In the genomic region with DNA sequence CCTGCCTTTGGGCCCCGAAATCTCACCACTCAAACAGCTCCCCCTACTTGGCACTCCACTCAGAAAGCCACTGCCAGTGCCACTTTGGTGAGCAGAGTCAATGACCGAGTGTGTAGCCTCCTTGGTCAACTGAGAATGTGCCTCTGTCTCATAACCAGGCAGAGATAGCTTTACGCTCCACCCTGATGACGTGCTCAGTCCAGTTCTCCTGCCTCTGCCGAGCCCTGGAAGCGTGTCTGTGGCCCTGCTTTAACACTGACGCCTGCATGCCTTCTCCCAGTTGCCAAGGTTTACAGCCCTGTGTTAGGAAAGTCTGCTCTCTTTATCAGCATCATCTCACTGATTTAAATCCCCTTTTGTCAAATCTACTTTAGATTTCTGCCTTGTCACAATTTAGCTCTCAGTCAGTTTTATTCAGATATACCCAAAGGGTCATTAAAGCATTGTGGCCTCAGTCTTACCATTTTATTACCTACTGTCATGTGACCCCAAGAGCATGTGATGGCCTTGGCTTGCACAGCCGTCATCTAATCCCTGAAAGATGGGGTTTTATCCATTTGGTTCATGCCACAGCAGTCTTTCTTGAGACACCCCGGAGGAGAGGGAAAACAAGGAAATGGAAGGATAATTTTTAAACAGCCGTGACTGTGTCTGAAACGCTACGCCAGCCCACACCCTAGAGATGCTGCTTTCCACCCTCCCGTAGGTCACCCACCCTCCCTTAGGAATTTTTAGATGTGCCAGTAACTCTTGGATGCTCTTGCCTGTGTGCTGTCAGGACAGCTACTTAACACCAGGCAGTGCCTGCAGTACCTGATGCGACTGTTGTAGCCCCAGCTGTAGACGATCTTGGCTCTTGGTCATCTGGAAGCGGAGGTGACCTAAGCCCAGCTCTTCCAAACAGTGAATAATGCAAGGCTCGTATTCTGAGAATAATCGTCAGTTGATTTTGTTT, we compare ENCODE assay signal across 18 mouse cellular contexts.
DNase-seq lines count a peak whose midpoint lies in the region; ATAC-seq lines count a peak whose summit lies in the region.
"Had no signal": no experiment of that assay in that cellular context is flagged by ENCODE, and none has a peak within 500 bp of the region (broad histone marks: within the 10 kb centered on the region; RNA-seq: fewer than 3 reads in every experiment).

No protein-coding gene starts in this region.

- no peak overlapping the region for H3K4me3 ChIP-seq in heart, embryonic 11.5 days (ENCODE audit: low read depth, low read length)
- H3K4me3 ChIP-seq in intestine, embryonic 16.5 days (ENCODE audit: low read length) = no peak overlapping the region
- no peak overlapping the region for H3K4me3 ChIP-seq in midbrain, embryonic 15.5 days
- H3K4me3 ChIP-seq: heart, embryonic 13.5 days; hindbrain, embryonic 15.5 days; kidney, embryonic 15.5 days; midbrain, embryonic 13.5 days had no signal

- 55% methylated on average over 18 of the region's 18 CpGs for WGBS in heart, embryonic 11.5 days (ENCODE audit: insufficient replicate concordance)
- WGBS in intestine, embryonic 16.5 days = 48% methylated on average over 18 of the region's 18 CpGs
- 74% methylated on average over 18 of the region's 18 CpGs for WGBS in midbrain, embryonic 15.5 days

- H3K9me3 ChIP-seq in heart, embryonic 11.5 days (replicated peaks; ENCODE audit: control insufficient read depth, low read length) = no peaks in the 10 kb centered on the region
- H3K9me3 ChIP-seq in intestine, embryonic 16.5 days (ENCODE audit: control insufficient read depth, low read length) = no peaks in the 10 kb centered on the region
- no peaks in the 10 kb centered on the region for H3K9me3 ChIP-seq in midbrain, embryonic 15.5 days
- H3K9me3 ChIP-seq: G1E; heart, embryonic 13.5 days; hindbrain, embryonic 15.5 days; kidney, embryonic 15.5 days; midbrain, embryonic 13.5 days had no signal

- H3K9ac ChIP-seq in heart, embryonic 11.5 days (ENCODE audit: low read depth, low read length) = no peak overlapping the region
- H3K9ac ChIP-seq in intestine, embryonic 16.5 days (ENCODE audit: low read depth, low read length) = no peak overlapping the region
- H3K9ac ChIP-seq in midbrain, embryonic 15.5 days = no peak overlapping the region
- H3K9ac ChIP-seq: forebrain, postnatal 0 days; heart, embryonic 13.5 days; hindbrain, embryonic 15.5 days; kidney, embryonic 15.5 days; midbrain, embryonic 13.5 days had no signal

- H3K4me1 ChIP-seq in heart, embryonic 11.5 days (ENCODE audit: control insufficient read depth, insufficient read depth, low read length) = 0 out of 2 replicates have a peak, but pooled peaks cover 5% of the 10 kb centered on the region
- peaks cover 13% of the 10 kb centered on the region; the same call in 1 of the 2 replicates for H3K4me1 ChIP-seq in intestine, embryonic 16.5 days (ENCODE audit: control insufficient read depth, insufficient read depth, low read length)
- peaks cover 3% of the 10 kb centered on the region; the same call in 1 of the 2 replicates for H3K4me1 ChIP-seq in midbrain, embryonic 15.5 days

- no peak for ATAC-seq in heart, embryonic 11.5 days (replicated peaks; ENCODE audit: insufficient number of reproducible peaks, low FRiP score, low TSS enrichment)
- ATAC-seq in intestine, embryonic 16.5 days = peak; percentile 84
- no peak for ATAC-seq in midbrain, embryonic 15.5 days (replicated peaks)
- ATAC-seq in megakaryocyte-erythroid progenitor cell, adult 5-6 weeks (replicated peaks; ENCODE audit: low FRiP score, low TSS enrichment, poor library complexity, severe bottlenecking) = no peak
- ATAC-seq: forebrain, postnatal 0 days; lung, postnatal 0 days; midbrain, embryonic 13.5 days had no signal

- no peak overlapping the region for H3K27ac ChIP-seq in heart, embryonic 11.5 days (ENCODE audit: low read depth, low read length)
- peak overlapping the region; percentile 22; the same call in 1 of the 2 replicates for H3K27ac ChIP-seq in intestine, embryonic 16.5 days (ENCODE audit: low read length)
- no peak overlapping the region for H3K27ac ChIP-seq in midbrain, embryonic 15.5 days
- H3K27ac ChIP-seq: heart, embryonic 13.5 days; hindbrain, embryonic 15.5 days; kidney, embryonic 15.5 days; midbrain, embryonic 13.5 days had no signal

- H3K27me3 ChIP-seq in heart, embryonic 11.5 days (ENCODE audit: control insufficient read depth, insufficient read depth, low read length) = peaks cover 3% of the 10 kb centered on the region; the same call in 1 of the 2 replicates
- H3K27me3 ChIP-seq in intestine, embryonic 16.5 days (replicated peaks; ENCODE audit: control insufficient read depth, insufficient read depth, low read length) = no peaks in the 10 kb centered on the region
- H3K27me3 ChIP-seq in midbrain, embryonic 15.5 days (replicated peaks) = 0 out of 2 replicates have a peak, but pooled peaks cover 7% of the 10 kb centered on the region

- peak; percentile 41 to 42 for DNase-seq in heart, adult 18-20 months
- DNase-seq in MN1 (ENCODE audit: low spot score) = peak; percentile 23
- peak; percentile 38 for DNase-seq in gastrocnemius, postnatal 25 days
- no peak for DNase-seq in lung, postnatal 25 days (ENCODE audit: low spot score)
- DNase-seq: cerebellum, adult 11 months; forebrain, postnatal 0 days; liver; thymus, postnatal 25 days had no signal

- no peak overlapping the region for H3K4me2 ChIP-seq in heart, embryonic 11.5 days
- H3K4me2 ChIP-seq in intestine, embryonic 16.5 days (ENCODE audit: low read depth, low read length) = no peak overlapping the region; the same call in 1 of the 2 replicates
- H3K4me2 ChIP-seq in midbrain, embryonic 15.5 days = no peak overlapping the region
- H3K4me2 ChIP-seq: heart, embryonic 13.5 days; hindbrain, embryonic 15.5 days; kidney, embryonic 15.5 days; midbrain, embryonic 13.5 days had no signal

- no peaks in the 10 kb centered on the region for H3K36me3 ChIP-seq in heart, embryonic 11.5 days (ENCODE audit: control insufficient read depth, insufficient read depth, low read length)
- no peaks in the 10 kb centered on the region for H3K36me3 ChIP-seq in intestine, embryonic 16.5 days (ENCODE audit: control insufficient read depth, insufficient read depth, low read length)
- no peaks in the 10 kb centered on the region for H3K36me3 ChIP-seq in midbrain, embryonic 15.5 days (replicated peaks)
- H3K36me3 ChIP-seq: heart, embryonic 13.5 days; hindbrain, embryonic 15.5 days; kidney, embryonic 15.5 days; midbrain, embryonic 13.5 days had no signal
